Mouse (Mus musculus) heart, embryonic 14.5 days (tissue): ENCODE measurements around the gene Osbpl10. TPM values are rescaled to one million over a fixed set of nuclear protein-coding genes. Genes with fewer than 3 reads are reported as not detected.

Source experiments
- ATAC-seq: fragments of 200-750 bp; cut with Nextera tagmentation; 2 replicates; pipeline ENCODE4 v1.8.0; 2017; ENCODE audit warnings: low read depth, moderate TSS enrichment; ENCODE audit not compliant: insufficient number of reproducible peaks, insufficient read depth, low FRiP score
- H3K27ac ChIP-seq, 2 experiments: fragments of 200-500 bp in 1 of 2; fragments of 300-500 bp in 1 of 2; sonication (generic) in 1 of 2; replicated peaks in 1 of 2; 2 replicates each; pipeline ENCODE4 v1.5.1; 2012 to 2014; ENCODE audit warnings: low read depth in 2 of 2, low read length in 2 of 2, control low read depth in 1 of 2, mild to moderate bottlenecking in 1 of 2, mixed read lengths in 1 of 2; ENCODE audit not compliant: control insufficient read depth in 1 of 2, insufficient read depth in 1 of 2
- H3K27me3 ChIP-seq: fragments of 300-500 bp; sonication (generic); 2 replicates; pipeline ENCODE4 v1.6.1; 2014; ENCODE audit warnings: mild to moderate bottlenecking, low read length, control low read depth; ENCODE audit not compliant: control insufficient read depth, insufficient read depth
- H3K36me3 ChIP-seq: fragments of 300-500 bp; sonication (generic); 2 replicates; pipeline ENCODE4 v1.6.1; 2014; ENCODE audit warnings: mild to moderate bottlenecking, control low read depth, low read length, mixed read lengths; ENCODE audit not compliant: control insufficient read depth, insufficient read depth
- H3K4me1 ChIP-seq, 2 experiments: fragments of 200-500 bp in 1 of 2; fragments of 300-500 bp in 1 of 2; sonication (generic) in 1 of 2; 2 replicates each; pipeline ENCODE4 v1.6.1; 2012 to 2014; ENCODE audit warnings: low read length in 2 of 2, control low read depth in 1 of 2, mixed read lengths in 1 of 2; ENCODE audit not compliant: control insufficient read depth in 2 of 2, insufficient read depth in 2 of 2
- H3K4me2 ChIP-seq: fragments of 300-500 bp; sonication (generic); 2 replicates; pipeline ENCODE4 v1.6.1; 2014; ENCODE audit warnings: mild to moderate bottlenecking, low read length
- H3K4me3 ChIP-seq, 2 experiments: fragments of 200-500 bp in 1 of 2; fragments of 300-500 bp in 1 of 2; sonication (generic) in 1 of 2; 2 replicates each; pipeline ENCODE4 v1.5.1; 2012 to 2014; ENCODE audit warnings: low read length in 2 of 2, mild to moderate bottlenecking in 2 of 2, control low read depth in 1 of 2, low read depth in 1 of 2, moderate library complexity in 1 of 2; ENCODE audit not compliant: control insufficient read depth in 1 of 2, insufficient read depth in 1 of 2
- H3K9ac ChIP-seq: fragments of 300-500 bp; sonication (generic); 2 replicates; pipeline ENCODE4 v1.6.1; 2014; ENCODE audit warnings: mild to moderate bottlenecking, low read length
- H3K9me3 ChIP-seq: fragments of 300-500 bp; sonication (generic); 2 replicates; pipeline ENCODE4 v1.6.1; 2016; ENCODE audit warnings: low read length, control low read depth; ENCODE audit not compliant: control insufficient read depth
- WGBS: fragments of 180-500 bp; shearing (Covaris S2); extraction: QIAGEN DNeasy Blood & Tissue Kit; methylation state at CpG from one replicate; pipeline ENCODE4 v1.1.7; 2014; 5-methylcytosine and 5-hydroxymethylcytosine counted together
- polyA plus RNA-seq: library from polyadenylated mRNA; unstranded; fragments of >200 nt; fragmentation: Nextera tagmentation; extraction: Ambion mirVana; gene quantifications from 2 replicates; pipeline ENCODE4 v1.2.1, GENCODE M21; 2014

Gene Osbpl10
- 0.96 and 2.2 TPM in 2 replicates for polyA plus RNA-seq

GRCm38 (mm10) chr9:114978281-114979111 lies at the start of gene Osbpl10:
Gene Osbpl10 (plus strand): TSS chr9:114978569.
- peak; percentile 82 for ATAC-seq
- Histone ChIP-seq H3K4me3 (peak within 1 kb of the TSS; percentile 77 to 87), H3K4me2 (peak within 1 kb of the TSS; percentile 85), H3K9me3 (no peaks in the 10 kb centered on the region), H3K9ac (peak within 1 kb of the TSS; percentile 85), H3K4me1 (peaks cover 7 to 18% of the 10 kb centered on the region in 2 experiments; a peak in 3 of 4 replicates), H3K27ac (peak within 1 kb of the TSS; percentile 9 to 80; a peak in 2 of 4 replicates), H3K27me3 (no peaks in the 10 kb centered on the region), H3K36me3 (no peaks in the 10 kb centered on the region)
- whole genome bisulfite sequencing: under 1% methylated on average over 60 of the region's 86 CpGs

- WGBS: 88% methylated on average over 9 of the region's 9 CpGs
- H3K4me1 ChIP-seq: peaks cover 7 to 14% of the 10 kb centered on the region in 2 experiments; a peak in 3 of 4 replicates
- ATAC-seq: no peak
- no peaks in the 10 kb centered on the region for H3K36me3 ChIP-seq
- H3K9ac ChIP-seq: no peak overlapping the region
- H3K4me2 ChIP-seq: no peak overlapping the region
- H3K4me3 ChIP-seq: no peak overlapping the region
- no peaks in the 10 kb centered on the region for H3K27me3 ChIP-seq
- H3K27ac ChIP-seq: no peak overlapping the region
- no peaks in the 10 kb centered on the region for H3K9me3 ChIP-seq
Observed at GRCm38 (mm10) chr9:114930464-114931090, 47.8 kb upstream of the Osbpl10 start.

GRCm38 (mm10) chr9:114932607-114933006 lies 45.8 kb upstream of the Osbpl10 start:
- Histone ChIP-seq H3K27ac (no peak overlapping the region), H3K4me3 (peak overlapping the region; percentile 69 to 76), H3K9ac (peak overlapping the region; percentile 83), H3K4me1 (peaks cover 7 to 13% of the 10 kb centered on the region in 2 experiments; a peak in 3 of 4 replicates), H3K27me3 (no peaks in the 10 kb centered on the region), H3K36me3 (no peaks in the 10 kb centered on the region), H3K4me2 (peak overlapping the region; percentile 98), H3K9me3 (no peaks in the 10 kb centered on the region)
- WGBS: 23% methylated on average over 13 of the region's 13 CpGs
- ATAC-seq: no peak

GRCm38 (mm10) chr9:114933037-114933722 lies 45.2 kb upstream of the Osbpl10 start:
- H3K9ac ChIP-seq: peak overlapping the region; percentile 83
- H3K9me3 ChIP-seq: no peaks in the 10 kb centered on the region
- no peaks in the 10 kb centered on the region for H3K27me3 ChIP-seq
- ATAC-seq: peak; percentile 24
- H3K4me2 ChIP-seq: peak overlapping the region; percentile 98
- peak overlapping the region; percentile 64 to 76 for H3K27ac ChIP-seq
- under 1% methylated on average over 46 of the region's 50 CpGs for WGBS
- H3K4me1 ChIP-seq: peaks cover 7 to 13% of the 10 kb centered on the region in 2 experiments; a peak in 3 of 4 replicates
- H3K4me3 ChIP-seq: peak overlapping the region; percentile 69 to 76
- H3K36me3 ChIP-seq: no peaks in the 10 kb centered on the region

- Histone ChIP-seq H3K4me2 (peak within 1 kb of the TSS; percentile 98), H3K9me3 (no peaks in the 10 kb centered on the region), H3K9ac (peak within 1 kb of the TSS; percentile 83), H3K36me3 (no peaks in the 10 kb centered on the region), H3K4me1 (peaks cover 7 to 13% of the 10 kb centered on the region in 2 experiments; a peak in 3 of 4 replicates), H3K27me3 (no peaks in the 10 kb centered on the region), H3K27ac (peak within 1 kb of the TSS; percentile 64 to 76), H3K4me3 (peak within 1 kb of the TSS; percentile 69 to 76)
- WGBS: under 1% methylated on average over 30 of the region's 30 CpGs
- ATAC-seq: peak; percentile 98
Observed at GRCm38 (mm10) chr9:114933723-114934171, 44.6 kb upstream of the Osbpl10 start, which contains the start of gene Gpd1l. Gene Gpd1l (minus strand): TSS chr9:114933987.

GRCm38 (mm10) chr9:114934231-114934630 lies 44.1 kb upstream of the Osbpl10 start:
- Histone ChIP-seq H3K9ac (0 out of 2 replicates have a peak overlapping the region, but pooled peaks have one; percentile 83), H3K4me2 (peak overlapping the region; percentile 98), H3K4me3 (peak overlapping the region; percentile 17 to 69; a peak in 3 of 4 replicates), H3K9me3 (no peaks in the 10 kb centered on the region), H3K4me1 (peaks cover 7 to 13% of the 10 kb centered on the region in 2 experiments; a peak in 3 of 4 replicates), H3K36me3 (no peaks in the 10 kb centered on the region), H3K27me3 (no peaks in the 10 kb centered on the region), H3K27ac (no peak overlapping the region)
- WGBS: 60% methylated on average over 11 of the region's 11 CpGs
- ATAC-seq: no peak

GRCm38 (mm10) chr9:114935321-114935720 lies 43.0 kb upstream of the Osbpl10 start:
- no peaks in the 10 kb centered on the region for H3K36me3 ChIP-seq
- H3K9me3 ChIP-seq: no peaks in the 10 kb centered on the region
- H3K9ac ChIP-seq: no peak overlapping the region
- 76% methylated on average over 4 of the region's 4 CpGs for WGBS
- ATAC-seq: no peak
- no peak overlapping the region for H3K4me3 ChIP-seq
- peaks cover 7 to 13% of the 10 kb centered on the region in 2 experiments; a peak in 3 of 4 replicates for H3K4me1 ChIP-seq
- H3K4me2 ChIP-seq: no peak overlapping the region
- H3K27ac ChIP-seq: no peak overlapping the region
- no peaks in the 10 kb centered on the region for H3K27me3 ChIP-seq
